Mouse (Mus musculus) stomach, embryonic 16.5 days (tissue): Measurements from ENCODE around the gene Galk2. TPM values are rescaled to one million over a fixed set of nuclear protein-coding genes. Genes with fewer than 3 reads are reported as not detected.

Experiments used
- ATAC-seq: fragments of 200-750 bp; cut with Nextera tagmentation; 2 replicates; pipeline ENCODE4 v1.8.0; 2017; ENCODE audit warnings: moderate number of reproducible peaks, moderate TSS enrichment; ENCODE audit not compliant: insufficient read depth, low FRiP score
- H3K27ac ChIP-seq: fragments of 300-500 bp; sonication (generic); 2 replicates; pipeline ENCODE4 v1.5.1; 2014; ENCODE audit warnings: low read length
- H3K27me3 ChIP-seq: fragments of 300-500 bp; sonication (generic); 2 replicates; pipeline ENCODE4 v1.6.1; 2014; ENCODE audit warnings: low read length, control low read depth, mixed read lengths; ENCODE audit not compliant: control insufficient read depth, insufficient read depth
- H3K36me3 ChIP-seq: fragments of 300-500 bp; sonication (generic); 2 replicates; pipeline ENCODE4 v1.6.1; 2014; ENCODE audit warnings: low read length; ENCODE audit not compliant: control insufficient read depth, insufficient read depth
- H3K4me1 ChIP-seq: fragments of 300-500 bp; sonication (generic); 2 replicates; pipeline ENCODE4 v1.6.1; 2014; ENCODE audit warnings: low read length, control low read depth, mixed read lengths; ENCODE audit not compliant: control insufficient read depth, insufficient read depth
- H3K4me2 ChIP-seq: fragments of 300-500 bp; sonication (generic); 2 replicates; pipeline ENCODE4 v1.6.1; 2014; ENCODE audit warnings: low read depth, low read length, mixed read lengths
- H3K4me3 ChIP-seq: fragments of 300-500 bp; sonication (generic); replicated peaks from 2 replicates; pipeline ENCODE4 v1.5.1; 2014; ENCODE audit warnings: mild to moderate bottlenecking, low read length
- H3K9ac ChIP-seq: fragments of 300-500 bp; sonication (generic); 2 replicates; pipeline ENCODE4 v1.6.1; 2014; ENCODE audit warnings: low read length
- H3K9me3 ChIP-seq: fragments of 300-500 bp; sonication (generic); replicated peaks from 2 replicates; pipeline ENCODE4 v1.6.1; 2016; ENCODE audit warnings: low read length, control low read depth; ENCODE audit not compliant: control insufficient read depth
- WGBS: fragments of 180-500 bp; shearing (Covaris S2); extraction: QIAGEN DNeasy Blood & Tissue Kit; methylation state at CpG from one replicate; pipeline ENCODE4 v1.1.7; 2014; 5-methylcytosine and 5-hydroxymethylcytosine counted together
- polyA plus RNA-seq: library from polyadenylated mRNA; unstranded; fragments of >200 nt; fragmentation: Nextera tagmentation; extraction: Ambion mirVana; gene quantifications from 2 replicates; pipeline ENCODE4 v1.2.1, GENCODE M21; 2015

Gene Galk2
- polyA plus RNA-seq, 1 experiment from 2014 or later, result 48.1 TPM

- Histone ChIP-seq H3K27ac (no peak overlapping the region), H3K27me3 (no peaks in the 10 kb centered on the region), H3K4me1 (no peaks in the 10 kb centered on the region), H3K4me3 (no peak overlapping the region), H3K9ac (no peak overlapping the region), H3K9me3 (no peaks in the 10 kb centered on the region), H3K36me3 (no peaks in the 10 kb centered on the region), H3K4me2 (no peak overlapping the region)
- ATAC-seq, result no peak
These were observed 55.8 kb downstream of the Galk2 start for GRCm38 (mm10) chr2:125914713-125915112.

GRCm38 (mm10) chr2:125916652-125917296, 57.9 kb downstream of the Galk2 start:
- Histone ChIP-seq H3K4me3 (no peak overlapping the region), H3K4me2 (no peak overlapping the region), H3K36me3 (no peaks in the 10 kb centered on the region), H3K27ac (peak overlapping the region; percentile 36; the same call in 1 of the 2 replicates), H3K27me3 (no peaks in the 10 kb centered on the region), H3K9ac (no peak overlapping the region), H3K4me1 (no peaks in the 10 kb centered on the region), H3K9me3 (no peaks in the 10 kb centered on the region)
- no peak for ATAC-seq
- WGBS, result 36% methylated on average over 11 of the region's 11 CpGs

GRCm38 (mm10) chr2:125917297-125917679, 58.4 kb downstream of the Galk2 start:
- WGBS, result 53% methylated on average over 3 of the region's 3 CpGs
- no peaks in the 10 kb centered on the region for H3K27me3 ChIP-seq
- no peaks in the 10 kb centered on the region for H3K9me3 ChIP-seq
- no peaks in the 10 kb centered on the region for H3K36me3 ChIP-seq
- H3K27ac ChIP-seq, result no peak overlapping the region
- ATAC-seq, result no peak
- no peak overlapping the region for H3K9ac ChIP-seq
- no peak overlapping the region for H3K4me3 ChIP-seq
- H3K4me2 ChIP-seq, result no peak overlapping the region
- no peaks in the 10 kb centered on the region for H3K4me1 ChIP-seq

- 42% methylated on average over 5 of the region's 5 CpGs for WGBS
- H3K4me3 ChIP-seq, result no peak overlapping the region
- H3K4me1 ChIP-seq, result no peaks in the 10 kb centered on the region
- H3K4me2 ChIP-seq, result no peak overlapping the region
- no peaks in the 10 kb centered on the region for H3K36me3 ChIP-seq
- H3K27me3 ChIP-seq, result no peaks in the 10 kb centered on the region
- H3K9ac ChIP-seq, result no peak overlapping the region
- H3K9me3 ChIP-seq, result no peaks in the 10 kb centered on the region
- no peak for ATAC-seq
- H3K27ac ChIP-seq, result no peak overlapping the region
These were observed 62.4 kb downstream of the Galk2 start for GRCm38 (mm10) chr2:125921273-125921672.

GRCm38 (mm10) chr2:125922149-125922548, 63.2 kb downstream of the Galk2 start:
- Histone ChIP-seq H3K4me3 (no peak overlapping the region), H3K9me3 (no peaks in the 10 kb centered on the region), H3K27me3 (no peaks in the 10 kb centered on the region), H3K4me1 (no peaks in the 10 kb centered on the region), H3K4me2 (no peak overlapping the region), H3K27ac (no peak overlapping the region), H3K36me3 (no peaks in the 10 kb centered on the region), H3K9ac (no peak overlapping the region)
- ATAC-seq, result no peak
- 90% methylated on average over 5 of the region's 5 CpGs for WGBS

- H3K4me1 ChIP-seq, result no peaks in the 10 kb centered on the region
- no peak overlapping the region for H3K4me2 ChIP-seq
- H3K4me3 ChIP-seq, result no peak overlapping the region
- H3K9ac ChIP-seq, result no peak overlapping the region
- no peaks in the 10 kb centered on the region for H3K36me3 ChIP-seq
- no peaks in the 10 kb centered on the region for H3K9me3 ChIP-seq
- no peak overlapping the region for H3K27ac ChIP-seq
- no peak for ATAC-seq
- WGBS, result 78% methylated on average over 4 of the region's 4 CpGs
- H3K27me3 ChIP-seq, result no peaks in the 10 kb centered on the region
These were observed 64.0 kb downstream of the Galk2 start for GRCm38 (mm10) chr2:125922877-125923276.

GRCm38 (mm10) chr2:125923346-125923745, 64.4 kb downstream of the Galk2 start:
- H3K9me3 ChIP-seq, result no peaks in the 10 kb centered on the region
- no peaks in the 10 kb centered on the region for H3K36me3 ChIP-seq
- H3K4me1 ChIP-seq, result no peaks in the 10 kb centered on the region
- H3K27ac ChIP-seq, result no peak overlapping the region
- no peak overlapping the region for H3K4me2 ChIP-seq
- no peaks in the 10 kb centered on the region for H3K27me3 ChIP-seq
- 88% methylated on average over 5 of the region's 5 CpGs for WGBS
- H3K4me3 ChIP-seq, result no peak overlapping the region
- no peak overlapping the region for H3K9ac ChIP-seq
- no peak for ATAC-seq

GRCm38 (mm10) chr2:125924554-125924953, 65.6 kb downstream of the Galk2 start:
- no peaks in the 10 kb centered on the region for H3K4me1 ChIP-seq
- H3K27me3 ChIP-seq, result no peaks in the 10 kb centered on the region
- H3K9ac ChIP-seq, result no peak overlapping the region
- no peak for ATAC-seq
- no peak overlapping the region for H3K4me3 ChIP-seq
- no peak overlapping the region for H3K27ac ChIP-seq
- no peaks in the 10 kb centered on the region for H3K36me3 ChIP-seq
- no peak overlapping the region for H3K4me2 ChIP-seq
- H3K9me3 ChIP-seq, result no peaks in the 10 kb centered on the region
- WGBS, result 68% methylated on average over 1 of the region's 1 CpGs

- Histone ChIP-seq H3K9ac (no peak overlapping the region), H3K36me3 (no peaks in the 10 kb centered on the region), H3K4me3 (no peak overlapping the region), H3K27ac (no peak overlapping the region), H3K4me2 (no peak overlapping the region), H3K4me1 (no peaks in the 10 kb centered on the region), H3K27me3 (no peaks in the 10 kb centered on the region), H3K9me3 (no peaks in the 10 kb centered on the region)
- WGBS, result 67% methylated on average over 3 of the region's 3 CpGs
- ATAC-seq, result no peak
These were observed 66.2 kb downstream of the Galk2 start for GRCm38 (mm10) chr2:125925081-125925480.
